Mouse (Mus musculus): Measurements from ENCODE around the gene Ppp4r1.

Gene Ppp4r1

GRCm38 (mm10) chr17:65782551-65783141 is at the start of gene Ppp4r1:
Gene Ppp4r1, plus strand, starts transcription at chr17:65782573.
- in situ Hi-C loops (cut with MboI, MseI): no loop called here

GRCm38 (mm10) chr17:65732666-65733065 is 49.7 kb upstream of the Ppp4r1 start:
- in situ Hi-C loops (cut with MboI, MseI): loop anchor here (5.0 kb wide), 1 partner anchor 65 kb away; no protein-coding TSS in a partner anchor

GRCm38 (mm10) chr17:65735088-65735487 is 47.3 kb upstream of the Ppp4r1 start:
- in situ Hi-C loops (cut with MboI, MseI): no loop called here

- in situ Hi-C loops (cut with MboI, MseI): no loop called here
Observed at GRCm38 (mm10) chr17:65737175-65737574, 45.2 kb upstream of the Ppp4r1 start.

GRCm38 (mm10) chr17:65737622-65738021 is 44.8 kb upstream of the Ppp4r1 start:
- in situ Hi-C loops (cut with MboI, MseI): no loop called here

- in situ Hi-C loops (cut with MboI, MseI): no loop called here
Observed at GRCm38 (mm10) chr17:65739874-65740725, 42.3 kb upstream of the Ppp4r1 start.

- in situ Hi-C loops (cut with MboI, MseI): no loop called here
Observed at GRCm38 (mm10) chr17:65741565-65741964, 40.8 kb upstream of the Ppp4r1 start.

GRCm38 (mm10) chr17:65742245-65742905 is 40.0 kb upstream of the Ppp4r1 start:
- in situ Hi-C loops (cut with MboI, MseI): no loop called here

GRCm38 (mm10) chr17:65742969-65743368 is 39.4 kb upstream of the Ppp4r1 start:
- in situ Hi-C loops (cut with MboI, MseI): no loop called here

GRCm38 (mm10) chr17:65743664-65744330 is 38.6 kb upstream of the Ppp4r1 start:
- in situ Hi-C loops (cut with MboI, MseI): no loop called here

GRCm38 (mm10) chr17:65746314-65746713 is 36.1 kb upstream of the Ppp4r1 start:
- in situ Hi-C loops (cut with MboI, MseI): no loop called here

- in situ Hi-C loops (cut with MboI, MseI): no loop called here
Observed at GRCm38 (mm10) chr17:65748997-65749396, 33.4 kb upstream of the Ppp4r1 start.

GRCm38 (mm10) chr17:65749803-65750202 is 32.6 kb upstream of the Ppp4r1 start:
- in situ Hi-C loops (cut with MboI, MseI): no loop called here

- in situ Hi-C loops (cut with MboI, MseI): no loop called here
Observed at GRCm38 (mm10) chr17:65750301-65750700, 32.1 kb upstream of the Ppp4r1 start.

GRCm38 (mm10) chr17:65753130-65753529 is 29.2 kb upstream of the Ppp4r1 start:
- in situ Hi-C loops (cut with MboI, MseI): no loop called here

GRCm38 (mm10) chr17:65755857-65756256 is 26.5 kb upstream of the Ppp4r1 start:
- in situ Hi-C loops (cut with MboI, MseI): no loop called here

GRCm38 (mm10) chr17:65757150-65757549 is 25.2 kb upstream of the Ppp4r1 start:
- in situ Hi-C loops (cut with MboI, MseI): no loop called here

GRCm38 (mm10) chr17:65763221-65763620 is 19.2 kb upstream of the Ppp4r1 start:
- in situ Hi-C loops (cut with MboI, MseI): no loop called here

- in situ Hi-C loops (cut with MboI, MseI): no loop called here
Observed at GRCm38 (mm10) chr17:65768486-65768885, 13.9 kb upstream of the Ppp4r1 start.

- in situ Hi-C loops (cut with MboI, MseI): loop anchor here (10.0 kb wide), 1 partner anchor 46 kb away; no protein-coding TSS in a partner anchor
Observed at GRCm38 (mm10) chr17:65770982-65771915, 11.1 kb upstream of the Ppp4r1 start.
